Mouse (Mus musculus) liver, adult (tissue): ENCODE measurements around the gene Galnt5.

Source experiments
- GATA4 ChIP-seq: IDR thresholded peaks from 2 replicates; pipeline ENCODE4 v1.6.1; 2014; ENCODE audit warnings: mild to moderate bottlenecking, low read length; ENCODE audit not compliant: insufficient replicate concordance

Galnt5 gene

GRCm38 (mm10) chr2:58094818-58095217 lies 97.1 kb downstream of the Galnt5 start:
- TF ChIP-seq GATA4, result no peak
